In genomic region chr19:53275204-53275603, GRCm38 (mm10) we compare ENCODE assay signal across 22 mouse cellular contexts. TPM values are rescaled to one million over a fixed set of nuclear protein-coding genes. Genes with fewer than 3 reads are reported as not detected.
DNase-seq lines count a peak whose midpoint lies in the region; ATAC-seq and TF ChIP-seq lines count a peak whose summit lies in the region.
"Had no signal": no experiment of that assay in that cellular context is flagged by ENCODE, and none has a peak within 500 bp of the region (broad histone marks: within the 10 kb centered on the region; RNA-seq: fewer than 3 reads in every experiment).

No protein-coding gene starts in this region.

- no peaks in the 10 kb centered on the region for H3K27me3 ChIP-seq in embryonic facial prominence, embryonic 13.5 days
- H3K27me3 ChIP-seq in embryonic facial prominence, embryonic 10.5 days (replicated peaks; ENCODE audit: low read depth, poor library complexity, severe bottlenecking) = no peaks in the 10 kb centered on the region
- H3K27me3 ChIP-seq in kidney, postnatal 0 days (ENCODE audit: insufficient read depth, low read length) = no peaks in the 10 kb centered on the region
- no peaks in the 10 kb centered on the region for H3K27me3 ChIP-seq in kidney, embryonic 14.5 days (ENCODE audit: control insufficient read depth, insufficient read depth, low read length)
- H3K27me3 ChIP-seq in liver, embryonic 15.5 days = peaks cover 36% of the 10 kb centered on the region
- H3K27me3 ChIP-seq: forebrain, embryonic 15.5 days; midbrain, embryonic 12.5 days; neural tube, embryonic 13.5 days; stomach, embryonic 15.5 days had no signal

- ATAC-seq in embryonic facial prominence, embryonic 13.5 days (ENCODE audit: insufficient number of reproducible peaks, insufficient read depth, low FRiP score, low TSS enrichment, low read depth) = no peak
- peak; percentile 66; the same call in 1 of the 2 replicates for ATAC-seq in kidney, postnatal 0 days (replicated peaks; ENCODE audit: low FRiP score, low read depth)
- ATAC-seq in kidney, embryonic 14.5 days (ENCODE audit: low FRiP score, low TSS enrichment) = no peak; the same call in 1 of the 2 replicates
- peak; percentile 50; the same call in 1 of the 2 replicates for ATAC-seq in liver, embryonic 15.5 days (ENCODE audit: insufficient read depth)
- ATAC-seq: CD4-positive, CD25-positive, alpha-beta regulatory T cell, adult 4 months; forebrain, embryonic 15.5 days; Patski had no signal

- H3K9ac ChIP-seq in embryonic facial prominence, embryonic 13.5 days = 0 out of 2 replicates have a peak overlapping the region, but pooled peaks have one; percentile 16
- H3K9ac ChIP-seq in kidney, postnatal 0 days (ENCODE audit: low read depth, low read length) = no peak overlapping the region
- no peak overlapping the region for H3K9ac ChIP-seq in kidney, embryonic 14.5 days (ENCODE audit: low read depth, low read length)
- no peak overlapping the region for H3K9ac ChIP-seq in liver, embryonic 15.5 days
- H3K9ac ChIP-seq: forebrain, embryonic 15.5 days; hindbrain, embryonic 14.5 days; midbrain, embryonic 12.5 days; neural tube, embryonic 13.5 days; stomach, embryonic 15.5 days had no signal

- DNase-seq in embryonic facial prominence, embryonic 10.5 days (ENCODE audit: low spot score) = no peak
- no peak for DNase-seq in kidney, postnatal 0 days (ENCODE audit: low spot score)
- DNase-seq in embryo, embryonic 9.5 days (ENCODE audit: extremely low spot score) = peak; percentile 30
- no peak for DNase-seq in heart, adult 9 months (ENCODE audit: low spot score in 2 of 2)
- no peak for DNase-seq in cerebellum, postnatal 10 days
- DNase-seq: adrenal gland, postnatal 10 days; cerebellum, postnatal 36 days; gastrocnemius, postnatal 14 days; heart, adult 2 months; heart, postnatal 10 days; thymus, adult 18-20 months had no signal

- no peak overlapping the region for H3K4me2 ChIP-seq in embryonic facial prominence, embryonic 13.5 days
- no peak overlapping the region for H3K4me2 ChIP-seq in kidney, postnatal 0 days (ENCODE audit: low read length)
- H3K4me2 ChIP-seq in kidney, embryonic 14.5 days (replicated peaks; ENCODE audit: low read depth, low read length) = no peak overlapping the region
- no peak overlapping the region for H3K4me2 ChIP-seq in liver, embryonic 15.5 days
- H3K4me2 ChIP-seq: forebrain, embryonic 15.5 days; hindbrain, embryonic 14.5 days; midbrain, embryonic 12.5 days; neural tube, embryonic 13.5 days; stomach, embryonic 15.5 days had no signal

- H3K4me1 ChIP-seq in embryonic facial prominence, embryonic 13.5 days = peaks cover 14% of the 10 kb centered on the region; the same call in 1 of the 2 replicates
- H3K4me1 ChIP-seq in embryonic facial prominence, embryonic 10.5 days = peaks cover 34% of the 10 kb centered on the region
- H3K4me1 ChIP-seq in kidney, postnatal 0 days (replicated peaks; ENCODE audit: insufficient read depth, low read length) = no peaks in the 10 kb centered on the region; the same call in 1 of the 2 replicates
- H3K4me1 ChIP-seq in kidney, embryonic 14.5 days (ENCODE audit: control insufficient read depth, insufficient read depth, low read length) = peaks cover 7% of the 10 kb centered on the region; the same call in 1 of the 2 replicates
- H3K4me1 ChIP-seq in liver, embryonic 15.5 days (replicated peaks) = peaks cover 27% of the 10 kb centered on the region; the same call in 1 of the 2 replicates
- H3K4me1 ChIP-seq: forebrain, embryonic 15.5 days; midbrain, embryonic 12.5 days; neural tube, embryonic 13.5 days; stomach, embryonic 15.5 days had no signal

- 51% methylated on average over 3 of the region's 3 CpGs for WGBS in embryonic facial prominence, embryonic 13.5 days
- 51% methylated on average over 3 of the region's 3 CpGs for WGBS in embryonic facial prominence, embryonic 10.5 days
- WGBS in kidney, postnatal 0 days = 26% methylated on average over 3 of the region's 3 CpGs
- WGBS in kidney, embryonic 14.5 days = 13% methylated on average over 3 of the region's 3 CpGs
- 24% methylated on average over 3 of the region's 3 CpGs for WGBS in liver, embryonic 15.5 days (ENCODE audit: insufficient replicate concordance)

- no peak overlapping the region for H3K27ac ChIP-seq in embryonic facial prominence, embryonic 13.5 days
- no peak overlapping the region for H3K27ac ChIP-seq in embryonic facial prominence, embryonic 10.5 days (replicated peaks)
- H3K27ac ChIP-seq in kidney, postnatal 0 days = peak overlapping the region; percentile 14; the same call in 1 of the 2 replicates
- H3K27ac ChIP-seq in kidney, embryonic 14.5 days (ENCODE audit: low read depth, low read length) = no peak overlapping the region
- H3K27ac ChIP-seq in liver, embryonic 15.5 days (replicated peaks) = peak overlapping the region; percentile 38; the same call in 1 of the 2 replicates
- H3K27ac ChIP-seq: forebrain, embryonic 15.5 days; heart, adult 2 months; hindbrain, embryonic 14.5 days; macrophage; midbrain, embryonic 12.5 days; neural tube, embryonic 13.5 days; stomach, embryonic 15.5 days had no signal

- TF ChIP-seq CTCF in kidney, postnatal 0 days (IDR thresholded peaks at IDR 0.05; ENCODE audit: low read depth) = no peak

- no peaks in the 10 kb centered on the region for H3K36me3 ChIP-seq in embryonic facial prominence, embryonic 13.5 days
- no peaks in the 10 kb centered on the region for H3K36me3 ChIP-seq in embryonic facial prominence, embryonic 10.5 days (replicated peaks)
- no peaks in the 10 kb centered on the region for H3K36me3 ChIP-seq in kidney, postnatal 0 days (ENCODE audit: insufficient read depth, low read length)
- H3K36me3 ChIP-seq in kidney, embryonic 14.5 days (ENCODE audit: control insufficient read depth, insufficient read depth, low read length) = no peaks in the 10 kb centered on the region
- H3K36me3 ChIP-seq in liver, embryonic 15.5 days (replicated peaks) = no peaks in the 10 kb centered on the region
- H3K36me3 ChIP-seq: forebrain, embryonic 15.5 days; midbrain, embryonic 12.5 days; neural tube, embryonic 13.5 days; stomach, embryonic 15.5 days had no signal

- H3K9me3 ChIP-seq in embryonic facial prominence, embryonic 13.5 days = no peaks in the 10 kb centered on the region
- H3K9me3 ChIP-seq in embryonic facial prominence, embryonic 10.5 days = no peaks in the 10 kb centered on the region
- H3K9me3 ChIP-seq in kidney, postnatal 0 days (replicated peaks; ENCODE audit: low read length) = no peaks in the 10 kb centered on the region
- H3K9me3 ChIP-seq in kidney, embryonic 14.5 days (ENCODE audit: control insufficient read depth, low read length) = no peaks in the 10 kb centered on the region
- H3K9me3 ChIP-seq in liver, embryonic 15.5 days (replicated peaks) = no peaks in the 10 kb centered on the region
- H3K9me3 ChIP-seq: forebrain, embryonic 15.5 days; midbrain, embryonic 12.5 days; neural tube, embryonic 13.5 days; stomach, embryonic 15.5 days had no signal

- H3K4me3 ChIP-seq in embryonic facial prominence, embryonic 13.5 days = no peak overlapping the region
- H3K4me3 ChIP-seq in embryonic facial prominence, embryonic 10.5 days = no peak overlapping the region
- no peak overlapping the region for H3K4me3 ChIP-seq in kidney, postnatal 0 days (replicated peaks; ENCODE audit: low read depth, low read length)
- no peak overlapping the region for H3K4me3 ChIP-seq in kidney, embryonic 14.5 days (ENCODE audit: low read length)
- no peak overlapping the region for H3K4me3 ChIP-seq in liver, embryonic 15.5 days (replicated peaks)
- H3K4me3 ChIP-seq: forebrain, embryonic 15.5 days; heart, adult 2 months; midbrain, embryonic 12.5 days; neural tube, embryonic 13.5 days; stomach, embryonic 15.5 days had no signal

RNA-seq across cellular contexts. Expression of gene Mxi1, which starts 35.1 kb away (rescaled TPM):
- 26.5 and 40.3 TPM in 2 replicates for polyA plus RNA-seq in embryonic facial prominence, embryonic 13.5 days (2015; fragmentation: Nextera tagmentation; extraction: Ambion mirVana)
- 29.2 and 33.0 TPM in 2 replicates for polyA plus RNA-seq in embryonic facial prominence, embryonic 10.5 days (2016; fragmentation: Nextera tagmentation; extraction: Ambion mirVana)
- 51.9 and 55.0 TPM in 2 replicates for polyA plus RNA-seq in kidney, postnatal 0 days (2015; fragmentation: Nextera tagmentation; extraction: Ambion mirVana)
- polyA plus RNA-seq in kidney, embryonic 14.5 days (2014; fragmentation: Nextera tagmentation; extraction: Ambion mirVana) = 31.0 and 42.5 TPM in 2 replicates
- 34.8 and 38.3 TPM in 2 replicates for polyA plus RNA-seq in liver, embryonic 15.5 days (2015; fragmentation: Nextera tagmentation; extraction: Ambion mirVana)

Comparison
In these comparisons a context has a peak if more than half of its experiments do, and no peak if none do; other contexts are left out.
1. ATAC-seq: peak in kidney, postnatal 0 days (single experiment) and liver, embryonic 15.5 days (single experiment); none in embryonic facial prominence, embryonic 13.5 days (single experiment) and kidney, embryonic 14.5 days (single experiment).
2. H3K27ac ChIP-seq: peak in kidney, postnatal 0 days (single experiment) and liver, embryonic 15.5 days (single experiment); none in embryonic facial prominence, embryonic 13.5 days (single experiment), embryonic facial prominence, embryonic 10.5 days (single experiment) and kidney, embryonic 14.5 days (single experiment).